ENCODE assay signal across 17 mouse cellular contexts in genomic region chr2:169387765-169388518, GRCm38 (mm10).
A peak's percentile ranks its signal among the peaks of the same experiment; 100 is the strongest.
DNase-seq lines count a peak whose midpoint lies in the region; ATAC-seq and TF ChIP-seq lines count a peak whose summit lies in the region.
"Had no signal": no experiment of that assay in that cellular context is flagged by ENCODE, and none has a peak within 500 bp of the region (broad histone marks: within the 10 kb centered on the region; RNA-seq: fewer than 3 reads in every experiment).

No protein-coding gene starts in this region.

- no peak for TF ChIP-seq POLR2A in testis, adult 2 months (IDR thresholded peaks at IDR 0.05; ENCODE audit: control insufficient read depth, low read depth, low read length)

- no peaks in the 10 kb centered on the region for H3K27me3 ChIP-seq in testis, adult 2 months (ENCODE audit: control insufficient read depth, insufficient read depth, low read length)
- no peaks in the 10 kb centered on the region for H3K27me3 ChIP-seq in forebrain, embryonic 16.5 days (replicated peaks; ENCODE audit: control insufficient read depth, insufficient read depth, low read length)
- H3K27me3 ChIP-seq in midbrain, embryonic 13.5 days: no peaks in the 10 kb centered on the region
- H3K27me3 ChIP-seq: limb, embryonic 15.5 days; neural tube, embryonic 12.5 days had no signal

- WGBS in forebrain, embryonic 16.5 days: 27% methylated on average over 23 of the region's 23 CpGs
- 32% methylated on average over 23 of the region's 23 CpGs for WGBS in midbrain, embryonic 13.5 days

- TF ChIP-seq CTCF in testis, adult 2 months (IDR thresholded peaks at IDR 0.05; ENCODE audit: control insufficient read depth, insufficient read depth, insufficient replicate concordance, low read depth, low read length): no peak

- 0 out of 2 replicates have a peak overlapping the region, but pooled peaks have one; percentile 5 for H3K4me2 ChIP-seq in forebrain, embryonic 16.5 days (ENCODE audit: low read length)
- no peak overlapping the region for H3K4me2 ChIP-seq in midbrain, embryonic 13.5 days (replicated peaks)
- H3K4me2 ChIP-seq: limb, embryonic 15.5 days; neural tube, embryonic 12.5 days had no signal

- peak; percentile 72 for ATAC-seq in forebrain, embryonic 16.5 days
- ATAC-seq in midbrain, embryonic 13.5 days: peak; percentile 72
- ATAC-seq: inflammation-experienced regulatory T-cells, adult 6 months had no signal

- no peak overlapping the region for H3K9ac ChIP-seq in forebrain, embryonic 16.5 days (replicated peaks; ENCODE audit: low read depth, low read length)
- H3K9ac ChIP-seq in midbrain, embryonic 13.5 days (replicated peaks): no peak overlapping the region
- H3K9ac ChIP-seq: limb, embryonic 15.5 days; neural tube, embryonic 12.5 days had no signal

- no peaks in the 10 kb centered on the region for H3K4me1 ChIP-seq in testis, adult 2 months (ENCODE audit: control insufficient read depth, insufficient read depth, low read length)
- peaks cover 16% of the 10 kb centered on the region for H3K4me1 ChIP-seq in forebrain, embryonic 16.5 days (replicated peaks; ENCODE audit: control insufficient read depth, insufficient read depth, low read length)
- peaks cover 15% of the 10 kb centered on the region for H3K4me1 ChIP-seq in midbrain, embryonic 13.5 days (replicated peaks)
- H3K4me1 ChIP-seq: heart, embryonic 10.5 days; limb, embryonic 15.5 days had no signal

- H3K9me3 ChIP-seq in forebrain, embryonic 16.5 days (ENCODE audit: control insufficient read depth, low read length): no peaks in the 10 kb centered on the region
- H3K9me3 ChIP-seq in midbrain, embryonic 13.5 days: no peaks in the 10 kb centered on the region
- H3K9me3 ChIP-seq: heart, embryonic 10.5 days; neural tube, embryonic 12.5 days had no signal

- peak overlapping the region; percentile 41 for H3K4me3 ChIP-seq in testis, adult 2 months (ENCODE audit: control insufficient read depth, low read depth, low read length)
- H3K4me3 ChIP-seq in forebrain, embryonic 16.5 days (replicated peaks; ENCODE audit: low read length): no peak overlapping the region
- no peak overlapping the region for H3K4me3 ChIP-seq in midbrain, embryonic 13.5 days (replicated peaks)
- H3K4me3 ChIP-seq: heart, embryonic 10.5 days; limb, embryonic 15.5 days; neural tube, embryonic 12.5 days had no signal

- H3K36me3 ChIP-seq in testis, adult 2 months (ENCODE audit: control insufficient read depth, insufficient read depth, low read length): no peaks in the 10 kb centered on the region
- no peaks in the 10 kb centered on the region for H3K36me3 ChIP-seq in forebrain, embryonic 16.5 days (ENCODE audit: control insufficient read depth, insufficient read depth)
- no peaks in the 10 kb centered on the region for H3K36me3 ChIP-seq in midbrain, embryonic 13.5 days
- H3K36me3 ChIP-seq: heart, embryonic 10.5 days; limb, embryonic 15.5 days; neural tube, embryonic 12.5 days had no signal

- DNase-seq in testis, postnatal 10 days (ENCODE audit: low spot score): no peak
- no peak for DNase-seq in frontal cortex, postnatal 14 days (ENCODE audit: low spot score in 2 of 2)
- no peak for DNase-seq in adrenal gland, adult 2 months
- no peak for DNase-seq in cerebellum, postnatal 4 days (ENCODE audit: low spot score in 2 of 2)
- DNase-seq: cerebellum, adult 11 months; cerebellum, postnatal 14 days; gastrocnemius, postnatal 36 days; heart, postnatal 10 days; kidney, adult 8-10 months; thymus, adult 2 months had no signal

- no peak overlapping the region for H3K27ac ChIP-seq in testis, adult 2 months (ENCODE audit: control insufficient read depth, insufficient read depth, low read depth, low read length)
- H3K27ac ChIP-seq in forebrain, embryonic 16.5 days (ENCODE audit: low read length): no peak overlapping the region
- no peak overlapping the region for H3K27ac ChIP-seq in midbrain, embryonic 13.5 days
- H3K27ac ChIP-seq: heart, embryonic 10.5 days; limb, embryonic 15.5 days; neural tube, embryonic 12.5 days had no signal
